Mouse (Mus musculus) myocyte (in vitro differentiated cells): ENCODE measurements around the gene Acsm2. TPM values are rescaled to one million over a fixed set of nuclear protein-coding genes. Genes with fewer than 3 reads are reported as not detected.

Experiments
- H3K27me3 ChIP-seq: one replicate; pipeline ENCODE4 v1.6.1; 2011; ENCODE audit not compliant: control insufficient read depth, insufficient read depth, insufficient read length
- H3K36me3 ChIP-seq: one replicate; pipeline ENCODE4 v1.6.1; 2011; ENCODE audit not compliant: control insufficient read depth, insufficient read depth
- H3K4me2 ChIP-seq: one replicate; pipeline ENCODE4 v1.6.1; 2011; ENCODE audit warnings: low read depth, control low read depth
- H3K4me3 ChIP-seq: one replicate; pipeline ENCODE4 v1.5.1; 2011; ENCODE audit warnings: mild to moderate bottlenecking, control low read depth, moderate library complexity
- H3K79me2 ChIP-seq: one replicate; pipeline ENCODE4 v1.6.1; 2011; ENCODE audit not compliant: control insufficient read depth, insufficient read depth
- H3ac ChIP-seq: one replicate; pipeline ENCODE4 v1.6.1; 2011; ENCODE audit not compliant: control insufficient read depth, insufficient read length
- CEBPB ChIP-seq: IDR thresholded peaks from 2 replicates; pipeline ENCODE4 v1.6.1; 2011; ENCODE audit warnings: mild to moderate bottlenecking, moderate library complexity; ENCODE audit not compliant: poor library complexity, insufficient read depth, severe bottlenecking
- E2F4 ChIP-seq: IDR thresholded peaks from one replicate; pipeline ENCODE4 v1.6.1; 2011; ENCODE audit warnings: mild to moderate bottlenecking, control low read depth, moderate library complexity; ENCODE audit not compliant: insufficient read depth
- MAX ChIP-seq: IDR thresholded peaks from one replicate; pipeline ENCODE4 v1.6.1; 2011; ENCODE audit warnings: low read depth, mild to moderate bottlenecking, control low read depth
- MYOD1 ChIP-seq, 3 experiments: IDR thresholded peaks; one replicate each; pipeline ENCODE4 v1.6.1; 2011; ENCODE audit warnings: control low read depth in 2 of 3, low read depth in 2 of 3, mild to moderate bottlenecking in 2 of 3, moderate library complexity in 1 of 3; ENCODE audit not compliant: insufficient read length in 2 of 3, control insufficient read depth in 1 of 3
- MYOG ChIP-seq, 3 experiments: IDR thresholded peaks; one replicate each; pipeline ENCODE4 v1.6.1; 2011; ENCODE audit warnings: control low read depth in 2 of 3, low read depth in 2 of 3, mild to moderate bottlenecking in 2 of 3; ENCODE audit not compliant: insufficient read length in 2 of 3, control insufficient read depth in 1 of 3, insufficient read depth in 1 of 3
- POLR2A ChIP-seq: IDR thresholded peaks from one replicate; pipeline ENCODE4 v1.6.1; 2011; ENCODE audit warnings: low read depth, mild to moderate bottlenecking, control low read depth, moderate library complexity; ENCODE audit not compliant: insufficient read length
- POLR2AphosphoS2 ChIP-seq: IDR thresholded peaks from one replicate; pipeline ENCODE4 v1.6.1; 2011; ENCODE audit warnings: low read depth, control low read depth; ENCODE audit not compliant: insufficient read length
- REST ChIP-seq: IDR thresholded peaks from one replicate; pipeline ENCODE4 v1.6.1; 2011; ENCODE audit warnings: mild to moderate bottlenecking, control low read depth, moderate library complexity; ENCODE audit not compliant: insufficient read depth, insufficient read length
- SRF ChIP-seq: IDR thresholded peaks from one replicate; pipeline ENCODE4 v1.6.1; 2011; ENCODE audit warnings: low read depth; ENCODE audit not compliant: control insufficient read depth, insufficient read length
- TCF12 ChIP-seq: IDR thresholded peaks from one replicate; pipeline ENCODE4 v1.6.1; 2011; ENCODE audit warnings: mild to moderate bottlenecking, control low read depth; ENCODE audit not compliant: poor library complexity, insufficient read depth, severe bottlenecking
- TCF3 ChIP-seq: IDR thresholded peaks from one replicate; pipeline ENCODE4 v1.6.1; 2011; ENCODE audit warnings: low read depth, control low read depth; ENCODE audit not compliant: insufficient read length
- USF1 ChIP-seq: IDR thresholded peaks from one replicate; pipeline ENCODE4 v1.6.1; 2011; ENCODE audit warnings: low read depth, mild to moderate bottlenecking, control low read depth, moderate library complexity
- polyA plus RNA-seq: library from polyadenylated mRNA; unstranded; fragments of >200 nt; fragmentation: generic; extraction: Trizol; gene quantifications from one replicate; pipeline ENCODE4 v1.2.1, GENCODE M21; 2012; ENCODE audit warnings: missing spikeins

Gene Acsm2
- polyA plus RNA-seq, 1 experiment = not detected

DNA sequence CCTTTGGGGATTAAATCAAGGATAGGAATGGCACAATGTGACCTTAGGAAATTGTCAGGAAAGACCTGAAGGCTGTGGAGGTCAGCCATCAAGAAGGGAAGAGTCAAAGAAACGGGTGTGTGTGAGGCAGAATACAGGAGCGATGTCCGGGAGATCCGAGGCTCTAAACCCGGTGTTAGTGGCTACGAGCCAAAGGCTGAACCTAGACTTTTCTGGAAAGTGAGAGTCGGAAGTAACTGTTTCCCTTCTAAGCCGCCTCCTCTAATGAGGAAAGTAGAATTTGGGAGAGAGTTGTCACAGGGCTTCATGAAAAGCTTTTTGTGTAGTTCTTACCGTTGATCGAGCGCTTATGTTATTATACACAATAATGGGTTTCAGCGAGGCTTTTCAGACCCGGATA lies 27.7 kb upstream of the Acsm2 start:
- no peaks in the 10 kb centered on the region for H3K27me3 ChIP-seq
- H3ac ChIP-seq = no peak overlapping the region
- H3K4me2 ChIP-seq = no peak overlapping the region
- no peak overlapping the region for H3K4me3 ChIP-seq
- TF ChIP-seq POLR2A (no peak), SRF (no peak), MYOD1 (IDR thresholded peaks at IDR 0.05; ENCODE audit: control insufficient read depth in 1 of 3, insufficient read length in 2 of 3, low read depth in 2 of 3) (no peak), POLR2AphosphoS2 (no peak), MYOG (IDR thresholded peaks at IDR 0.05; ENCODE audit: control insufficient read depth in 1 of 3, insufficient read depth in 1 of 3, insufficient read length in 2 of 3, low read depth in 2 of 3) (no peak)
- no peaks in the 10 kb centered on the region for H3K36me3 ChIP-seq
- no peaks in the 10 kb centered on the region for H3K79me2 ChIP-seq

DNA sequence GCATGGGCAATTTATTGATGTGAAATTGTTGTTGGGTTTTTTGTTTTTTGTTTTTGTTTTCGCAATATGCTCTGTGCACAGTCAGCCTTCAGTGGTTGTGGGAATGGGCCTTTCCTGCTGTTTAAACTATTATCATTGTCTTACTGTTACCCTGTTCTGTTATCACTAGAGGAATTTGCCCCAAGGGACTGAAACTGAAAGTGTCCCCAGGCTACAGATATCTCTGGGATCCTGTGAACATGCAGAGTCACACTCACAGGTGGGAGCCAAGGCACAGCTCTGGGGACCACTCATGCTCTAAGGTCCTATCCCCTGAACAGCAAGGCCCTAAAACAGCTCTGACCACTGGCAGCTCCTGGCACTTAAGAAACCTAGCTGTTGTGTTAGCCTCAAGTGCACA lies 27.0 kb upstream of the Acsm2 start:
- Histone ChIP-seq H3K4me3 (no peak overlapping the region), H3K4me2 (no peak overlapping the region), H3K79me2 (no peaks in the 10 kb centered on the region), H3K27me3 (no peaks in the 10 kb centered on the region), H3K36me3 (no peaks in the 10 kb centered on the region), H3ac (no peak overlapping the region)
- TF ChIP-seq E2F4 = no peak
- no peak for TF ChIP-seq TCF3
- TF ChIP-seq POLR2A = no peak
- no peak for TF ChIP-seq MYOG (IDR thresholded peaks at IDR 0.05; ENCODE audit: control insufficient read depth in 1 of 3, insufficient read depth in 1 of 3, insufficient read length in 2 of 3, low read depth in 2 of 3)

DNA sequence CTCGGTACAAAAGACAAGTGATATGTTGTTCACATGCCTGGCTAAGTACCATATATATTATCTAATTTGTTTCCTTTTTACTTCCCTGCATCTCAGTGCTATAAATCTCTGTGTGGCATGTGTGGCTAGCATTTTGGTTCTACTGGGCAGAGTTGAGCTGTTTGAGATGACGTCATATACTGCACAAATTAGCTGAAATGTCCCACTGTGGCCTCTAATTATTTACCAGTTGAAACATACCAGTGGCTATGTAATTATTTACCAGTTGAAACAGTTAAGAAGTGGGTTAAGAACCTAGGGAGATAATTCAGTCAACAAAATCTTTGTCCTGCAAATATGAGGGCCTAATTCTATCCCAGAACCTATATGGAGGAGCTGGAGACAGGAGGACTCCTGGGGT lies 26.6 kb upstream of the Acsm2 start:
- Histone ChIP-seq H3K36me3 (no peaks in the 10 kb centered on the region), H3ac (no peak overlapping the region), H3K4me2 (no peak overlapping the region), H3K4me3 (no peak overlapping the region), H3K79me2 (no peaks in the 10 kb centered on the region), H3K27me3 (no peaks in the 10 kb centered on the region)
- no peak for TF ChIP-seq POLR2A
- no peak for TF ChIP-seq REST
- TF ChIP-seq SRF = no peak
- TF ChIP-seq MYOG (IDR thresholded peaks at IDR 0.05; ENCODE audit: control insufficient read depth in 1 of 3, insufficient read depth in 1 of 3, insufficient read length in 2 of 3, low read depth in 2 of 3) = no peak
- TF ChIP-seq MYOD1 (IDR thresholded peaks at IDR 0.05; ENCODE audit: control insufficient read depth in 1 of 3, insufficient read length in 2 of 3, low read depth in 2 of 3) = no peak
- TF ChIP-seq POLR2AphosphoS2 = no peak
- TF ChIP-seq USF1 = no peak
- TF ChIP-seq TCF12 = no peak
- no peak for TF ChIP-seq MAX
- no peak for TF ChIP-seq TCF3
- no peak for TF ChIP-seq CEBPB

DNA sequence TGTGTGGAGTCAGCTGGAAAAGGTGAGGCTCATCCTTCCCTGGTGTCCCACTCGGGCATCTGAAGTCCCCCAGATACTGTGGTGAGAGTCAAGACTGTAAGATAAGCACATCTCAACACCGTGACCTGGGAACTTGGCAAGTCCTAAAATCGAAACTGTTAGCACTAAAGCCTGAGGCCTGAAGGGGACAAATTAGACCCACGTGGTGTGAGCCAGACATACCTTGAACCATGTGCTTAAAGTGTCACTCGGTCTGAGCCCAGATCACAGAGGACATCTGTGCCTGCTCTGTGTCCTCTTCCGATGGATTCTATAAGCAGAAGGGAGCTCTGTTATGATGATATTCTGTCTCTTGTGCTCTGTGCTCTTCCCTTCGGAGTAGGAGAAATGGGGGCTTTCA lies 25.5 kb upstream of the Acsm2 start:
- Histone ChIP-seq H3K27me3 (no peaks in the 10 kb centered on the region), H3K79me2 (no peaks in the 10 kb centered on the region), H3K36me3 (no peaks in the 10 kb centered on the region), H3ac (no peak overlapping the region), H3K4me2 (no peak overlapping the region), H3K4me3 (no peak overlapping the region)
- TF ChIP-seq E2F4 (no peak), REST (no peak), POLR2A (no peak), MYOD1 (IDR thresholded peaks at IDR 0.05; ENCODE audit: control insufficient read depth in 1 of 3, insufficient read length in 2 of 3, low read depth in 2 of 3) (no peak), MYOG (IDR thresholded peaks at IDR 0.05; ENCODE audit: control insufficient read depth in 1 of 3, insufficient read depth in 1 of 3, insufficient read length in 2 of 3, low read depth in 2 of 3) (no peak), CEBPB (no peak), TCF12 (no peak), MAX (no peak), POLR2AphosphoS2 (no peak), USF1 (no peak), TCF3 (no peak), SRF (no peak)

DNA sequence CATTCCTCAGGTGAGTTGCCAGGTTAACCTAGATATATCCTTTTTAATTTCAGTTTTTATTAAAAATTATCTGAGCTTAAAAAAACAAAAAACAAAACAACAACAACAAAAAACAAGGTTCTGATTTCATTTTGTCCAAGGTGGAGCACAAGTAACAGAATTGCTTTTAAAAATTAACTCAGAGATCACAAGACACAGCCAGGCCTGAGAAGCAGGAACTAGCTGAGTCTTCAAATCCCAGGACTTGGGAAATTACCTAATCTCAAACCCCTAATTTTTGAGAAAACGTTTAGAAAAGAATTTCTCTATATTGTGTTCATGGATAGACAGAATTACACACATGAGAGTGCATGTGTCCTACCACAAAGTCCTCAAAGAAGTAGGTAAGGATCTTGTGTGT lies 21.2 kb upstream of the Acsm2 start:
- H3K36me3 ChIP-seq = no peaks in the 10 kb centered on the region
- H3K79me2 ChIP-seq = no peaks in the 10 kb centered on the region
- H3K27me3 ChIP-seq = no peaks in the 10 kb centered on the region
- no peak overlapping the region for H3K4me2 ChIP-seq
- TF ChIP-seq SRF (no peak), TCF12 (no peak), MYOD1 (IDR thresholded peaks at IDR 0.05; ENCODE audit: control insufficient read depth in 1 of 3, insufficient read length in 2 of 3, low read depth in 2 of 3) (no peak), USF1 (no peak)
- no peak overlapping the region for H3K4me3 ChIP-seq
- H3ac ChIP-seq = no peak overlapping the region
